Mouse (Mus musculus) ES-Bruce4 (cell line): ENCODE results near the gene Arl6. TPM values are rescaled to one million over a fixed set of nuclear protein-coding genes. Genes with fewer than 3 reads are reported as not detected.

Experiments used
- H3K27ac ChIP-seq: 2 replicates; pipeline ENCODE4 v1.5.1; 2012; ENCODE audit warnings: low read length, inconsistent platforms; ENCODE audit not compliant: insufficient read depth
- H3K27me3 ChIP-seq: 2 replicates; pipeline ENCODE4 v1.6.1; 2012; ENCODE audit warnings: mild to moderate bottlenecking, low read length, inconsistent platforms; ENCODE audit not compliant: control insufficient read depth, poor library complexity, insufficient read depth, severe bottlenecking
- H3K36me3 ChIP-seq: 2 replicates; pipeline ENCODE4 v1.6.1; 2012; ENCODE audit warnings: inconsistent platforms, mild to moderate bottlenecking, low read length, moderate library complexity; ENCODE audit not compliant: control insufficient read depth, poor library complexity, insufficient read depth, severe bottlenecking
- H3K4me1 ChIP-seq: one replicate; pipeline ENCODE4 v1.8.1; 2011; ENCODE audit warnings: low read length; ENCODE audit not compliant: control insufficient read depth, insufficient read depth
- H3K4me3 ChIP-seq: 2 replicates; pipeline ENCODE4 v1.5.1; 2011; ENCODE audit warnings: low read depth, mild to moderate bottlenecking, low read length
- H3K9ac ChIP-seq: 2 replicates; pipeline ENCODE4 v1.6.1; 2012; ENCODE audit warnings: low read depth, mild to moderate bottlenecking, inconsistent platforms; ENCODE audit not compliant: poor library complexity, severe bottlenecking
- H3K9me3 ChIP-seq: replicated peaks from 2 replicates; pipeline ENCODE4 v1.6.1; 2012; ENCODE audit warnings: mild to moderate bottlenecking, low read length, inconsistent platforms; ENCODE audit not compliant: control insufficient read depth, poor library complexity, insufficient read depth, severe bottlenecking
- CTCF ChIP-seq: IDR thresholded peaks from one replicate; pipeline ENCODE4 v1.8.1; 2011; ENCODE audit warnings: low read depth, low read length
- EP300 ChIP-seq: IDR thresholded peaks from 2 replicates; pipeline ENCODE4 v1.6.1; 2011; ENCODE audit warnings: low read depth, low read length; ENCODE audit not compliant: insufficient read depth
- POLR2A ChIP-seq: IDR thresholded peaks from one replicate; pipeline ENCODE4 v1.8.1; 2011; ENCODE audit warnings: low read length; ENCODE audit not compliant: insufficient read depth
- polyA plus RNA-seq: library from polyadenylated mRNA; stranded (reverse); fragments of >200 nt; gene quantifications from 2 replicates; pipeline ENCODE4 v1.2.4, GENCODE M21; 2011; ENCODE audit warnings: low read depth; ENCODE audit not compliant: missing spikeins, insufficient read depth, insufficient read length

Gene Arl6
- polyA plus RNA-seq = 20.5 and 21.9 TPM in 2 replicates

DNA sequence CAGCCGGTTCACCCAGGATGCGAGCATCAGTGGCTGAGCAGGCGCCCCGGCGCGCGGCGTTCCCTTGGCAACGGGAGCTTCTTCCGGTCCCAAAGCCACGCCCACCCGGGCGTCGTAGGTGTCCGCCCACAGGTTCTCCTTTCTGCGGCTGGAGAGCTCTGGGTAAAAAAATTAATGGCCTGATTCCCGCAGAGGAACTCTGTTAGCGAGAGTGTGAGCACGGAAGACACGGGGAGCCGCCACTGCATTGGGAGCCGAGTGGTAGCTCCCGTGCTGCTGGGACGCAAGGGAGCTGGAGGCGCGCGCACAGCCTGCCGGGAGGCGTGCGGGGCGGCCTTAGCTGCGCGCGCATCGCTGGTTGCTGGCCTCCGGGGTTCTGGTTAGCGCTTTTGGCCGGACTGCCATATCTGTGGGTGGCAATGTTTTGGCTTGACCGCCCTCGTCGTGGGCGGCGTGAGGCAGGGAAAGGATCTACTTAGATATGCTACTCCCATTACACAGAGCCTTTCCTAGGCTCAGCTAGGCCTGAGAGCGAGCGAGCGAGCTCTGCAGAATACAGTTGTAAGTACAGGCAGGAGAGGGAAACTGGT is at the start of gene Arl6:
TSS of gene Arl6 (minus strand) at position 290 of the 590 bp plus-strand sequence.
- no peaks in the 10 kb centered on the region for H3K36me3 ChIP-seq
- peak within 1 kb of the TSS; percentile 70 for H3K27ac ChIP-seq
- peak within 1 kb of the TSS; percentile 80 for H3K4me3 ChIP-seq
- H3K9me3 ChIP-seq = no peaks in the 10 kb centered on the region
- no peaks in the 10 kb centered on the region for H3K4me1 ChIP-seq
- peak; percentile 38 for TF ChIP-seq POLR2A
- TF ChIP-seq CTCF = no peak
- peak within 1 kb of the TSS; percentile 69 for H3K9ac ChIP-seq
- H3K27me3 ChIP-seq = no peaks in the 10 kb centered on the region

DNA sequence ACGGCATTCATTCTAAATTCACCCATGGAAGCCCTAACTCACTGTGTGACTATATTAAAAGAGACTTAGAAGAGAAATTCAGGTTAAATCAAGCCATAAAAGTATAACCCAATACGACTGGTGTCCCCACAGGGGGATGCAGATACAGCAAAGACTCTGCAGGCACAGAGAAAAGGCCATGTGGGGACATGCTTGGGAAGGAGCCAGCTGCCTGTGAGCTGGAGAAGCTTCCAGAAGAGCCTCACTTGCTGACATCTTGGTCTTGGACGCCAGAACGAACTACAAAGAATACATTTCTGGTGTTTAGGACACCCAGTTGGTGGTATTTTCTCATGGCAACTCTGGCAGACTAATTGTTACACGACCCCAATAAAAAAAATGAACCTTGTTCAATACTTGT is 45.9 kb upstream of the Arl6 start:
- Histone ChIP-seq H3K36me3 (no peaks in the 10 kb centered on the region), H3K27me3 (no peaks in the 10 kb centered on the region), H3K4me3 (no peak overlapping the region), H3K9ac (no peak overlapping the region), H3K4me1 (no peaks in the 10 kb centered on the region), H3K27ac (no peak overlapping the region), H3K9me3 (peaks cover 8% of the 10 kb centered on the region; the same call in 1 of the 2 replicates)
- TF ChIP-seq POLR2A = no peak
- no peak for TF ChIP-seq EP300
- no peak for TF ChIP-seq CTCF

GRCm38 (mm10) chr16:59683434-59683833 is 44.2 kb upstream of the Arl6 start:
- H3K36me3 ChIP-seq = no peaks in the 10 kb centered on the region
- H3K9ac ChIP-seq = no peak overlapping the region
- TF ChIP-seq POLR2A (no peak), CTCF (peak; percentile 69)
- H3K27ac ChIP-seq = no peak overlapping the region
- H3K4me1 ChIP-seq = no peaks in the 10 kb centered on the region
- no peak overlapping the region for H3K4me3 ChIP-seq
- peaks cover 5% of the 10 kb centered on the region; the same call in 1 of the 2 replicates for H3K9me3 ChIP-seq
- no peaks in the 10 kb centered on the region for H3K27me3 ChIP-seq

GRCm38 (mm10) chr16:59682216-59682891 is 43.2 kb upstream of the Arl6 start:
- TF ChIP-seq POLR2A = no peak
- no peak for TF ChIP-seq CTCF
- TF ChIP-seq EP300 = no peak
- no peaks in the 10 kb centered on the region for H3K4me1 ChIP-seq
- H3K9ac ChIP-seq = no peak overlapping the region
- no peak overlapping the region for H3K27ac ChIP-seq
- H3K9me3 ChIP-seq = no peaks in the 10 kb centered on the region
- no peaks in the 10 kb centered on the region for H3K27me3 ChIP-seq
- no peak overlapping the region for H3K4me3 ChIP-seq
- no peaks in the 10 kb centered on the region for H3K36me3 ChIP-seq

- H3K36me3 ChIP-seq = no peaks in the 10 kb centered on the region
- no peak overlapping the region for H3K27ac ChIP-seq
- H3K9ac ChIP-seq = no peak overlapping the region
- H3K4me1 ChIP-seq = no peaks in the 10 kb centered on the region
- H3K4me3 ChIP-seq = no peak overlapping the region
- TF ChIP-seq POLR2A (no peak), EP300 (no peak), CTCF (no peak)
- H3K9me3 ChIP-seq = no peaks in the 10 kb centered on the region
- H3K27me3 ChIP-seq = no peaks in the 10 kb centered on the region
These were observed 27.7 kb upstream of the Arl6 start for GRCm38 (mm10) chr16:59666938-59667337.

- Histone ChIP-seq H3K27ac (no peak overlapping the region), H3K9me3 (no peaks in the 10 kb centered on the region), H3K4me1 (no peaks in the 10 kb centered on the region), H3K36me3 (no peaks in the 10 kb centered on the region), H3K27me3 (no peaks in the 10 kb centered on the region), H3K4me3 (no peak overlapping the region), H3K9ac (no peak overlapping the region)
- no peak for TF ChIP-seq CTCF
- TF ChIP-seq POLR2A = no peak
- TF ChIP-seq EP300 = no peak
These were observed 4.6 kb upstream of the Arl6 start for GRCm38 (mm10) chr16:59643766-59644165.
